Mouse (Mus musculus) embryonic fibroblast, embryonic 13.5 days (primary cell): Measurements from ENCODE around the gene Pef1. TPM values are rescaled to one million over a fixed set of nuclear protein-coding genes. Genes with fewer than 3 reads are reported as not detected.

Experiments used
- H3K27ac ChIP-seq: 2 replicates; pipeline ENCODE4 v1.5.1; 2012; ENCODE audit warnings: low read length, control low read depth, inconsistent platforms; ENCODE audit not compliant: insufficient read depth
- H3K4me1 ChIP-seq: 2 replicates; pipeline ENCODE4 v1.6.1; 2011; ENCODE audit warnings: low read length; ENCODE audit not compliant: control insufficient read depth, insufficient read depth
- H3K4me3 ChIP-seq: 2 replicates; pipeline ENCODE4 v1.5.1; 2011; ENCODE audit warnings: mild to moderate bottlenecking, control low read depth, low read length; ENCODE audit not compliant: insufficient read depth
- CTCF ChIP-seq: IDR thresholded peaks from 2 replicates; pipeline ENCODE4 v1.5.1; 2011; ENCODE audit warnings: mild to moderate bottlenecking, control low read depth, low read length, moderate library complexity, borderline replicate concordance; ENCODE audit not compliant: insufficient read depth
- POLR2A ChIP-seq: IDR thresholded peaks from 2 replicates; pipeline ENCODE4 v1.6.1; 2011; ENCODE audit warnings: low read depth, mild to moderate bottlenecking, control low read depth, low read length, moderate library complexity
- polyA plus RNA-seq: library from polyadenylated mRNA; stranded (reverse); fragments of >200 nt; gene quantifications from 2 replicates; pipeline ENCODE4 v1.2.4, GENCODE M21; 2011; ENCODE audit warnings: low read depth; ENCODE audit not compliant: missing spikeins, insufficient read length

The Pef1 gene
- polyA plus RNA-seq, 1 experiment: 38.1 TPM

GRCm38 (mm10) chr4:130164121-130164520, 61.8 kb downstream of the Pef1 start:
- peaks cover 15% of the 10 kb centered on the region for H3K4me1 ChIP-seq
- H3K4me3 ChIP-seq: no peak overlapping the region
- no peak overlapping the region for H3K27ac ChIP-seq
- no peak for TF ChIP-seq CTCF
- TF ChIP-seq POLR2A: no peak

GRCm38 (mm10) chr4:130166061-130166460, 63.7 kb downstream of the Pef1 start:
- H3K4me1 ChIP-seq: peaks cover 15% of the 10 kb centered on the region
- TF ChIP-seq POLR2A (no peak), CTCF (no peak)
- H3K4me3 ChIP-seq: no peak overlapping the region
- H3K27ac ChIP-seq: no peak overlapping the region

GRCm38 (mm10) chr4:130166592-130166991, 64.2 kb downstream of the Pef1 start:
- TF ChIP-seq POLR2A: no peak
- TF ChIP-seq CTCF: no peak
- no peak overlapping the region for H3K27ac ChIP-seq
- peaks cover 15% of the 10 kb centered on the region for H3K4me1 ChIP-seq
- H3K4me3 ChIP-seq: no peak overlapping the region

- no peak overlapping the region for H3K27ac ChIP-seq
- no peak overlapping the region for H3K4me3 ChIP-seq
- peaks cover 15% of the 10 kb centered on the region for H3K4me1 ChIP-seq
- no peak for TF ChIP-seq CTCF
- TF ChIP-seq POLR2A: no peak
Measured at GRCm38 (mm10) chr4:130167321-130167720, 65.0 kb downstream of the Pef1 start.

- H3K4me1 ChIP-seq: peaks cover 19% of the 10 kb centered on the region
- no peak overlapping the region for H3K27ac ChIP-seq
- H3K4me3 ChIP-seq: no peak overlapping the region
- TF ChIP-seq POLR2A (no peak), CTCF (no peak)
Measured at GRCm38 (mm10) chr4:130167814-130168213, 65.5 kb downstream of the Pef1 start.

GRCm38 (mm10) chr4:130168280-130169183, 66.2 kb downstream of the Pef1 start:
- no peak for TF ChIP-seq CTCF
- TF ChIP-seq POLR2A: no peak
- Histone ChIP-seq H3K4me1 (peaks cover 19% of the 10 kb centered on the region), H3K27ac (no peak overlapping the region), H3K4me3 (no peak overlapping the region)

GRCm38 (mm10) chr4:130169411-130169971, 67.1 kb downstream of the Pef1 start:
- H3K4me3 ChIP-seq: no peak overlapping the region
- peaks cover 15% of the 10 kb centered on the region; the same call in 1 of the 2 replicates for H3K4me1 ChIP-seq
- TF ChIP-seq POLR2A (no peak), CTCF (no peak)
- H3K27ac ChIP-seq: no peak overlapping the region

GRCm38 (mm10) chr4:130170362-130170761, 68.0 kb downstream of the Pef1 start:
- peaks cover 17% of the 10 kb centered on the region for H3K4me1 ChIP-seq
- H3K4me3 ChIP-seq: no peak overlapping the region
- no peak overlapping the region for H3K27ac ChIP-seq
- TF ChIP-seq CTCF: no peak
- TF ChIP-seq POLR2A: no peak

GRCm38 (mm10) chr4:130171951-130172765, 69.8 kb downstream of the Pef1 start:
- H3K27ac ChIP-seq: peak overlapping the region; percentile 4; the same call in 1 of the 2 replicates
- H3K4me1 ChIP-seq: peaks cover 28% of the 10 kb centered on the region
- no peak for TF ChIP-seq CTCF
- TF ChIP-seq POLR2A: no peak
- no peak overlapping the region for H3K4me3 ChIP-seq
